Mouse (Mus musculus): ENCODE results near the gene Hpf1.

GRCm38 (mm10) chr8:60842388-60842787 lies 47.8 kb upstream of the Hpf1 start:
- TF ChIP-seq GATA1 (IDR thresholded peaks at IDR 0.05; ENCODE audit: borderline replicate concordance, low read length) (no peak), FLI1 (IDR thresholded peaks at IDR 0.05; ENCODE audit: low read length) (no peak)

Measured in megakaryocyte, embryonic 14.5 days (primary cell).